Mouse (Mus musculus): ENCODE measurements around the gene Zfp341. TPM values are rescaled to one million over a fixed set of nuclear protein-coding genes. Genes with fewer than 3 reads are reported as not detected.

The Zfp341 gene
- total RNA-seq, 4 experiments from 2014 or later, result 9.5 to 10.9 (median 10.2) TPM

DNA sequence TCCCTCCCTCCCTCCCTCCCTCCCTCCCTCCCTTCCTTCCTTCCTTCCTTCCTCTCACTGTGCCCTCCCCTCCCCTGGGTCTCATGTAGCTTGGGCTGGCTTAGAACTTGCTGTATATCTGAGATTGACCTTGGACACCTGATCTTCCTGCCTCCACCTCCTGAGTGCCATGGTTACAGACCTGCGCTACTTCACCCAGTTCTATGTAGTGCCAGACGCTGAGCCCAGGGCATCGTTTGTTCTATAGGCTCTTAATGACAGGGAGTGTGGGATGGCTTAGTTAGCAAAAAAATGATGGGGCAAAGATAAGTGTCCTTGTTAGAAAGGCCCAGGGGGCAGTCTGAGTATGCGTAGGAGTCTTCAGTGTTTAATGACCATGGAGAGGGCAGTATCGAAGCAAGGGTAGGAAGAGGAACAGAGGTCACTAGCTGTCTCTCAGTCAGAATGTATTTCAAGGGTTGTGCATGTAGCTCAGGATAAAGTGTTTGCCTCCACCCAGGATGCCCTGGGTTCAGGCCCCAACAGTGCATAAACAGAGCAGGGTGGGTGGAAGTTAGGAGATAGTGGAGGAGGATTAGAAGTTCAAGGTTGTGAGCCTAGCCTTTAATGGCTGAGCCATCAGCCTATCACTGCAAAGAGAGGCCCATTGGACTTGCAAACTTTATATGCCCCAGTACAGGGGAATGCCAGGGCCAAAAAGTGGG, 20.1 kb downstream of the Zfp341 start:
- no peak for DNase-seq (ENCODE audit: low spot score in 2 of 2)

DNA sequence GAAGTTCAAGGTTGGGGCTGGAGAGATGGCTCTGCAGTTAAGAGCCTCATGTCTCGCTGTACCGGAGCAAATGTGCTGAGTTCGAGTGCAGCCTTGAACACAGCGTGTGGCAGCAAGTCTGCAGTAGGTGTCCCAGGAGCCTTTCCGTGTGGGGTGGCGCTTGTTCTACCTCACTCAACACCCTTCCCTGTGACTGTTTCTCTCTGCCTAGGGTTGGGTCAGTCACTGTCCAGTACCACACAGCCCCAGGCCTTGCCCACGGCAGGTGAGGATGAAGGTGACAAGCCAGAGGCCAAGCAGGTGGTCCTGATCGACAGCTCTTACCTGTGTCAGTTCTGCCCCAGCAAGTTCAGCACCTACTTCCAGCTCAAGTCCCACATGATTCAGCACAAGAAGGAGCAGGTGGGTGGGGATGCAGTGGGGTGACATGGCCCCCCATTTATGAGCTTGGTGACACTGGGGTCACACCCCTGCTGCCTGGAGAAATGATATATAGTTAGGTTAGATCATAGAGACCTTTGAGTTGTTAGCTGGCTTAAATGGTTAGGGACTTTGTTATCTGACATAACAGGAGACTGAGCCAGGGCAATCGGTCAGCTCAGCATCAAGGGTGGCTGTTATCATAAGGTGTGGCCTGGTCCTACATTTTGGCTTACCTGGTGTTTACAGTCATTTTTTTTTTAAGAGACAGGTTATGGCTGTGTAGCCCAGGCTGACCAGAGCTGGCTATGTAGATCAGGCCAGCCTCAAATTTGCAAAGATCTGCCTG, 21.0 kb downstream of the Zfp341 start:
- DNase-seq (ENCODE audit: low spot score in 2 of 2), result no peak

DNA sequence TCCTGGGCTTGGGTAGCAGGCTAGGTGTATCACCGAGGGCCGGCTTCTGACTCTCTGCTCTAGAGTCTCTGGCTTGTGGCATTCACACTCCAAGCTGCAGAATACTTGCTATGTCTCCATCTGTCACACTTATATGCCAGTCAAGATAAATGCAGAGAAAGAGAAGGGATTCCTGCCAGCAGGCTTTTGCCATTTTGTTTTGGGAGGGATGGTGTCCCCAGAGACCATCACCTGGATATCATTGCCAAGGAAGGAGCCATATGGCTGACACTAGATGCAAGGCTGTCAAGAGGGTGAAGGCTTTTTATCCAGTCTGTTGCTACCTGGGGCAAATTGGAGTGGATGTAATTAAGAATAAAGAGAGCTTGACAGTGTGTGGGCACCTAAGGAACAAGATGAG, 22.7 kb downstream of the Zfp341 start:
- DNase-seq (ENCODE audit: low spot score in 2 of 2), result no peak

DNA sequence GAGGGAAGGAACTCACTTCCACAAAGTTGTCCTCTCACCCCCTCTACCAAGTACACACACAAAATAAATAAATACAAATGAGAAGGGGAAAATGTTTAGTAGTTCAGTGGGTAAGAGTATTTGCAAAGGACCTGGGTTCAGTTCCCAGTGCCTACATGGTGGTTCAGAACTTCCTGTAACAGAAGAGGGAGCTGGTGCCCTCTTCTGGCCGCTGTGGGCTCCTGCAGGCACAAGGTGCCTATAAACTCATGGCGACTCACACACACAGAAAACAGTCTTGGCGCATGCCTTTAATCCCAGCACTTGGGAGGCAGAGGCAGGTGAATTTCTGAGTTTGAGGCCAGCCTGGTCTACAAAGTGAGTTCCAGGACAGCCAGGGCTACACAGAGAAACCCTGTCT, 25.4 kb downstream of the Zfp341 start:
- DNase-seq (ENCODE audit: low spot score in 2 of 2), result no peak

DNA sequence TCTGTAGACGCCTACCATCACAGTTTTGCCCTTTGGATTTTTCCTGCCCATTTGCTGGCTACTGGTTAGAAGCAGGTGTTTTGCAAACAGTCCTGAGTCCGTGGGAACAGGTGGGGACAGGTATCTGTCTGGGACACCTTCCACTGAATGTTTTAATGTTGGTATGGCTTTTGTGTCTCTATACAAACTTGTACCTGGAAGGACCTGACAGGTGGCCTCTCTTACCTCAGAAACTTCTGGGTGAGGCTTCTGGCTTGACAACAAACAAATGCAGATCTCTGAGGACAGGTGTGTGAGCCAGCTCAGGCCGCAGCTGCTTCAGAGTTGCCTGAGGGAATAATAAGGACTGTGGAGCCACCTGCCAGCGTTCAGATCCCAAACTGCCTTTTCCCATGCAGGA, 26.0 kb downstream of the Zfp341 start:
- no peak for DNase-seq (ENCODE audit: low spot score in 2 of 2)

DNA sequence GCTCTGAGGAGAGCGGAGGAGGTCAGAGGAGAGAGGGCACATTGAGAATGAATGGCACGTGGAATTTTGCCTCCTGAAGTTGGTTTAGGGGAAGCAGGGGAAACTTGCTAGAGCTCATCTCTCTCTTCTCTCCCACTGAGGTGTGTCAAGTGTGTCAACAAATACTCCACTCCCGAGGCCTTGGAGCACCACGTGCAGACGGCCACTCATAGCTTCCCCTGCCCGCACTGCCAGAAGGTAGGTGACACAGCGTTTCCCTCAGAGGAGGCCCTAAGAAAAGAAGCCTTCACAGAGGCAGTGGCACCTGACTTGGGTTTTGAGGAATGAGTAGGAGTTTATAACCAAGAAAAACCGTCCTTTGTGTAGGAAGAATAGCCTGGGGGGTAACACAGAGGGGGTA, 28.1 kb downstream of the Zfp341 start:
- DNase-seq (ENCODE audit: low spot score in 2 of 2), result no peak

DNA sequence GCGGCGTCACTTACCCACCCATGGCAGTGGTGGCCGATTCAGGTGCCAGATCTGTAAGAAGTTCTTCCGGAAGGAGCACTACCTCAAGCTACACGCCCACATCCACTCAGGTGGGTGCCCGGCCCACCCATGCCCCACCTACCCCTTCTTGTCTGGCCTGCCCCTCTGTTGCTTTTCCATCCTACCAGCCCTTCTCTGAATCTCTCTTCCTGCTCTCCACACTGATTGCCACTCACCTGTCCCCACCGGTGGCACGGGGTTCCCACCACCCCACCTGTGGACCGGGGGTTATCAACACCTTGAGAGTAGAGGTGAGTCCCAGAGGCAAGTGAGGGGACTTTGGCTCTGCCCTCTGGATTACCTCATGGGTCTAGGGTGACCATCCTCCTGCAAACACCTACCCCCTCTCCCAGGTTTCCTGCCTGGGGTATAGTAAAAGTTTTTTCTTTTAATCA, 28.9 kb downstream of the Zfp341 start:
- DNase-seq (ENCODE audit: low spot score in 2 of 2), result no peak

DNA sequence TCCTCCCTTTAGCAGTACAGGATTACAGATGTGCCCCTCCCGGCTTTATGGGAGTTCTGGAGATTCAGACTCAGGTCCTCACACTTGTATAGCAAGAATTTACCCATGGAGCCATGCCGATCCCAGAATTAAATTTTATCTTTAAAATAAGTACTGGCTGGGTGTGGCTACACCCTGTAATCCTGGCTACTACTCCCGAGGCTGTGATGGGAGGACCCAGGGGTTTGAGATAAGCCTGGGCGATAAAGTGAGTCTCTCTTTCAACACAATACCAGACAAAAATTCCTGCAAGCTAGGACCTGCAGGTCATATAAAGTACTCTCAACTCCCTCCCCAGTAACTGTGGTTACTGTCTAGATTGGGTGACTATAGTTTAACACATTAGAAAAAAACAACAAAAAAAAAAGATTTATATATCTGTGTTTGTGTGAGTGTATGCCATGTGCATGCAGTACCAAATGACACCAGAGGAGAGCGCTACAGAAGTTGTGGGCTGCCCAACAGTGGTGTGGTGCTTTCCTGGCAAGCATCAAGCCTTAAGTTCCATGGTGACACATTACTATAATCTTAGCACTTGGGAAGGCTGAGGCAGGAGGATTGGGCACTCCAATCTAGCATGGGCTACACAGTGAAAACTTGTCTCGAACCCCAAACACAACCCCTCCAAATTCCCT, 29.8 kb downstream of the Zfp341 start:
- DNase-seq (ENCODE audit: low spot score in 2 of 2), result no peak

DNA sequence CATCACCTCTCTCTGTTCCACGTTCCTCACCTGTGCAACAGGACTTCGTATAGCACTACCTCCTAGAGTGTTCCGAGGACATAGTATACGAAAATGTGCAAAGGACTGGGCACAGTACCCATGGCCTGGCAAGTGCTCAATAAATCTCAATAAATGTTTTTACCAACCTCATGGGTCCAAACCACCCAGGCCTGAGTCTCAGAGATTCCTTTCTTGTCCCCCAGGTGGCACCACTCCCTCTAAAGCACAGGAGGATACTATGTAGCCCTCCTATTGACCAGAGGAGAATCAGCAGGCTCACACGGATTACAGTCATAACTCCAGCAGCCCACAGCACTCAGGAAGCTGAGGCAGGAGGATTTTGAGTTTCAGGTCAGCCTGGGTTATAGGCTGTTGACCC, 33.5 kb downstream of the Zfp341 start:
- no peak for DNase-seq (ENCODE audit: low spot score in 2 of 2)

DNA sequence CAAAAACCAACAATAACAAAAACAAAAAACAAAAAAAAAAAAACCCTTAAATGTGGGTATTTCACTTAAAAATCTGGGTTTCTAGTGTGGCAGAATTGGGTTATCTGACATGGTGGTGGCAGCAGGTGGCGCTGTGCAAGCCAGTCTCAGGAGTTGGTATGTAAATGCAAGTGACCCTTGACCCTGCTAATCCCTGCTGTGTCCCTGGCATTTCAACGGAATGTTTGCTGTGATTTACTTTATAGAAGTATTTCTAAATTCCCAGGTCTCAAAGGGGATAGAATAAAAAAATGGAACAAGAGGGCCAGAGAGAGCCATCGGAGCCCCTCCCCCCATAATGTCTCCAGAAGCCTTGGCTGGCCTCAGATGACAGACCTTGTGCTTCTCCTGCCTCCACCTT, 35.0 kb downstream of the Zfp341 start:
- DNase-seq (ENCODE audit: low spot score in 2 of 2), result no peak

DNA sequence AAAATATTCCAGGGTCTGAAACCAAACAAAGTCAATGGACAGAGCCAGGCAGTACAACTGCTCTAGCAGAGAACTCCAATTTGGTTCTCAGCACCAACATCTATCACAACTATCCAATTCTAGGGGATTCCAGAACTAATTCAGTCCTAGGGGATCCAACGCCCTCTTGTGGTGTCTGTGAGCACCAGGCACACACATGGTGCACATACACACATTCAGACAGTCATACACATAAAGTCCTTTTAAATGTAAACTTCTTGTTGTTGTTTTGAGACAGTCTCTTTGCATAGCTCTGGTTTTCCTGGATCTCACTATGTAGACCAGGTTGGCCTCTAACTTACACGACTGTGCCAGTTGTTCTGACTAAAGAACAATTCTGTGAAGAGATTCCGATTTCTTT, 37.3 kb downstream of the Zfp341 start:
- no peak for DNase-seq (ENCODE audit: low spot score in 2 of 2)

DNA sequence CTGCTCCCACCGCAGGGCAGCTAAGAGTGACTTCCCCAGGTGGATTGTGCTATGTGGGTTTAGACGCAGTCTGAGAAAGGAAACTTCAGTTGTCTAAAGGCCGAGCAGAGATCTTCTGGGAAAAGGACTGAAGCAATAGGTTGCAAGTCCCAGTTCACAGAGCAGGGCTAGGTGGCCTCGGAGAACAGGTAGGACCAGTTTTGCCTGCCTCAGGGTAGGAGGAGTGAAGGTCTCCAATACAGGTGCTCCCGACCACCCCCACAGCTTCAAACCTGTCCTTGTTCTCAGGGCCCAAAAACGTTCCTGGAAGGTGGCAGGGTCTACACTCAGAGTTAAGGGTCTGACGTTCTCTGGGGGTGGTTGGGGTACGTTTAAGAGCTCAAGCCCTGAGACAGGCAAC, 38.3 kb downstream of the Zfp341 start, which contains the start of gene Chmp4b:
Gene Chmp4b, plus strand, starts transcription at position 343 of the 400 bp plus-strand sequence.
- DNase-seq (ENCODE audit: low spot score in 2 of 2), result no peak

DNA sequence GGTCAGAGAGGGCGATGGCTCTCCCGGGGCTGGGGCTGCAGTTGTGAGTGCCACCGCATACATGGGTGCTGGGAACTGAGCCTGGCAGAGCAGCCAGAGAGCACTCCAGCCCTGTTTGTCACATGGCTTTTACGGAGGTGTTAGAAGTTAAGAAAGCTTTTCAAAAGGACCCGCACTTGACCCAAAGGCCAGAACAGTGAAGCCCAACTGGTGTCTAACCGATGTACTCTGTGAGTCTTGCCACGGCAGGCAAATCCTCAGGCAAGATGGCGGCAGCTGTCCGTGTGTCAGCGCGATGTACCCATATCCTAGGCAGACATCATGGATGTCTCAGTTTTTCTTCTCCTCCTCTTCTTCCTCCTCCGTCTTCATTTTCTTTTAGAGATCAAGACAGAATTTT, 41.9 kb downstream of the Zfp341 start:
- no peak for DNase-seq (ENCODE audit: low spot score in 2 of 2)

DNA sequence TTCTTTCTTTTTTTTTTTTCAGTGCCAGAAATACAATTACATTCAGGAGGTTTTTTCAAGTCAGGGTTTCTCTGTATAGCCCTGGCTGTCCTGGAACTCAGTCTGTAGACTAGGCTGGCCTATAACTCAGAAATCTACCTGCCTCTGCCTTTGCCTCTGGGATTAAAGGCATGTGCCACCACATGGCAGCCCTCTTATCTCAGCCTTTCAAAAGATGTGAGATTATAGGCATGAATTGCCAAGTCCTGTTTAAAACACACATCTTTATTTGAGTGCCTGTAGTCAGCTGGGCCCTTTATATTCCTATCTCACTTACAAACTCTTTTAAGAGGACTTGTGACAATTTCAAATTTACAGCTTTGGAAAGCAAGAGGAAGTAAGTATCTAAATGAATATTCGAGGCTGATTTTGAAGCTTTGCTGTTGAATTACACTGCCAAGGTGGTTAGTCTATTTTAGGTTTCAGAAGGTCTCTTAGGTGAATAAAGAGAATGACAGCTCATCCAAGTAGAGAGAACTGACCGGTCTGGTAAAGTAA, 42.8 kb downstream of the Zfp341 start:
- DNase-seq (ENCODE audit: low spot score in 2 of 2), result no peak

DNA sequence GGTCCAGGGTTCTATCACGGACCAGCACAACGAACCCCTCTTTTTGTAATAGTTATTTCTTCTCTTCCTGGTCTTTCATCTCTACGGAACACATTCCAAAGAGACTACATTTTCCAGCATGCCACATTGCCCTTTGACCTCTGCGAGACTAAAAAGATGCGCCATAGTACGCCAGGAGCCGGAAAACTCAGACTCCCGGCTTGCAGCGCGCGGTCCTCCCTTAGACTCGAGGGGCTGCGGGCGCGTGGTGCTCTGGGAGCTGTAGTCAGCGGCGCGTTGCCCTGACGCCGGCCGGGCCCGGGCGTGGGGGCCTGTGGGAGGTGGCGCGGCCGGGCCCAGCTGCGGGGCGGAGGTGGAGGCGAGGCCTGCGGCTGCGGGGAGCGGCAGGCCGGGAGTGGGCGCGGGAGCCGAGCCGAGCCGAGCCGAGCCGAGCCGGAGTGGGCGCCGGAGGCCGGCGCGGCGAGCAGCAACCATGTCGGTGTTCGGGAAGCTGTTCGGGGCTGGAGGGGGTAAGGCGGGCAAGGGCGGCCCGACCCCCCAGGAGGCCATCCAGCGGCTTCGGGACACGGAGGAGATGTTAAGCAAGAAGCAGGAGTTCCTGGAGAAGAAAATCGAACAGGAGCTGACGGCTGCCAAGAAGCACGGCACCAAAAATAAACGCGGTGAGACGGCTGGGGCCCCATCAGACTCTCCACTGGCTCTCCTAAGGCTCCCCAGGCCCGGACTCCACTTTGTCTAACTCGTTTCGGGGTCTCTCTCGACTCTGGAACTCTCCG, 43.8 kb downstream of the Zfp341 start:
- DNase-seq (ENCODE audit: low spot score in 2 of 2), result peak; percentile 91 to 98

DNA sequence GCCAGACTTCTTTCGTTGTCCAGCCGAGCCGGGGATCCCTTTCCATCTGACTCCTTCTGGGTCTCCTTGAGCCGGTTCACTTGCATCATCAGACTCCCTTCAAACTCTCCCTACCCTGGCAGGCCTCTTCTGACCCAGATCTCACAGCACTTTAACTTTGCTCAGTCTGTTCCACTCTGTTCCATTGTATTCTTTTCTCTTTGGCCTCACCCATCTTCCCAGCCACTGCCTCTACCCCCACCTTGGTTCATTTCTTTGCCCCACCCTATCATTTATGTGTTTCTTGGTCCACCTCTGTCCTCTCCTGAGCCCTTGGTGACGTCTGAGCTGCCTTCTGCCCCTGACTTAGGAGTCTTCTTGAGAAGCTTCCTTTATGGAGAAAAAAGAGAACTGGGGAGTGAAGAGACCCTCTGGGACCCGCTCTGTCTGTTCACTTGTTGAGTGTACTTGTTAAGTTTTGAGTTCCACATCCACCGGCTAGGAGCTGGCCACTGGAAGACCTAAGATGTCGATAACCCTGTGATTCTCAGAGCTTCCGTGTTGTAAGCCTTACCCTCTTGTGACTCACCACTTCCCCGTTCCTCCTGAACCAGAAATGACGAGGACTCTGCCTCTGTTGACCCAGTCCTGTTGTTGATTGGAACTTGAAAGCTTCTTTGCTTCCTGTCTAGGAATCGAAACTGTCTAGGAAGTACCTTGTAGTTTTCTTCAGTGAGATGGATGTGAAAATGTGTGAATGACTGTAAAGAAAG, 44.6 kb downstream of the Zfp341 start:
- DNase-seq (ENCODE audit: low spot score in 2 of 2), result no peak

DNA sequence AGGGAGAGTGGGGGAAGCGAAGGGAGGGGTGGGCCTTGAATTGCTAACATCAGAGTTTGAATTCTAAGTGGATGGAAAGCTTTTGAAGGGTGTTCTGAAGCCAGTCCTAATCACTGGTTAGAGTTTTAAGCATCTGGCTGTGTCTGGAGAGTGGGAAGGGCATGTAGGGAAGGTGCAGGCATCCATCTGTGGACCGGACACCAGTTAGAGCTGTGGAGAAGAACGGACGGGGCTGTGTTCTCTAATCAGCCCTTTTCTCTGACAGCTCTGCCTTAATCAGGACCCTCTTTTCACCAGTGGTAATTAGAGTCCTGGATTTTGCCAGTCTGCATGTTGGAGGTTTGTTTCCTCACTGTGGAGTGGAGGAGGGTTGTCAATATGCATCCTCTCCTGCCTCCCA, 46.0 kb downstream of the Zfp341 start:
- DNase-seq (ENCODE audit: low spot score in 2 of 2), result no peak

DNA sequence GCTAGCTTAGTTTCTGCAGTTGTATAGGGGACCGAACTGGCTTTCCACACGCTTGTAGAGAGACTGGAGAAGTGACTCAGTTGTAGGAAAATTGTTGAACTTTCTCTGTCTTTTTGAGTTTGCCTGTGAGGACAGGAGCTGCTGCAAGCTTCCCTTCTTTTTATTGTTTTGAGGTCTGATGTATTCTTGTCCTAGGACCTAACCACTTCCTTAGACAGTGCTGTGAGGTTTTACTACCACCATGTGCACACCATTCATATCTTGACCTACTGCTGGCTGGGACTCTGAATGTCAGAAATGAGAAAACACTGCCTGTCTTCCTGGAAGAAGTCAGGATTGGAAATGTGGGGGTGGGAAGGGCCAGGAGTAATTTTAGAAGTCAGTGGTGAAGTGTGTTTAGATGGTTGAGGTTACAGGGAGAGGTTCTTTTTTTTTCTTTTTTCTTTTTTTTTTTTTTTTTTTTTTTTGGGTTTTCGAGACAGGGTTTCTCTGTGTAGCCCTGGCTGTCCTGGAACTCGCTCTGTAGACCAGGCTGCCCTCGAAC, 46.5 kb downstream of the Zfp341 start:
- no peak for DNase-seq (ENCODE audit: low spot score in 2 of 2)

DNA sequence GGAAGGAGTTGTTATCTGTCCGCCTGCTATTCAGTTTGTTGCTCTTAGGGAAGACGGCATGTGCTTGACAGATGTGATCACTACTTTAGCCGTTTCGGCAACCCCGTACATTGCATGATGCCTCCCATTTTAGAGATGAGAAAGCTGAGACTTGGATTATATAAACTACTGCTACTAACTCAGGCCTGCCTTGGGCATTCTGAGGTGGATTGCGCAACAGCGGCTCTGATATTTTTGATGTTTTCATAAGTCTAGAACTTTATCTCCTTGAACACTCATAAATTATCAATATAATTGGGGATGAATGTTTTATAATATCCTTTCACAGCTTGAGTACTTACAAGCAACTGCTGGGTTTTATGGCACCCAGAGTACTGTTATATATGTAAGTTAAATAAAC, 55.6 kb downstream of the Zfp341 start:
- DNase-seq (ENCODE audit: low spot score in 2 of 2), result no peak

DNA sequence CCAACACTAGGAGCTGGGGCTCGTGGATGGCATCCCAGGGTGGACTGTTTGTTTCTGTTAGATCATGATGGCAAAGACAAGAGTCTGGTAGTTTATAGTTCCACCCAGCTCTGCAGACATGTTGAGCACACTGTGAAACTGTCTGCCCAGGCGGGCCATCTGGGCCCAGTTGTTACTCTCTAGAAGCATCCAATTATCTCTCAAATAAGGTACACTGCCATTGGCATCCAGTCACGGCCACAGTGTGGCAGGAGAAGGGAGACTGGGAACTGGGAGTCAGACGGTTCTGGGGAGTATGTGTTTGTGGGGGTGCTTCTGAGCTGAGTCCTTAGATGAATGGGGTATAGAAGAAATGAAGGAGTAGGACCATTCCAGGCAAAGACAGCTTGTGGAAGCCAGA, 57.0 kb downstream of the Zfp341 start:
- peak in 1 of 2 experiments; percentile 56 for DNase-seq (ENCODE audit: low spot score in 2 of 2)

Measured in left cerebral cortex, adult 8-10 months (tissue).